Mouse (Mus musculus): ENCODE data around the gene Pnkd. TPM values are rescaled to one million over a fixed set of nuclear protein-coding genes. Genes with fewer than 3 reads are reported as not detected.

Pnkd gene
- 108 and 109 TPM in 2 replicates for polyA plus RNA-seq (2016; fragmentation: Nextera tagmentation; extraction: Ambion mirVana)

GRCm38 (mm10) chr1:74284543-74285160 lies at the start of gene Pnkd, which contains the start of gene Aamp:
Gene Pnkd (plus strand): TSS chr1:74284930.
Gene Aamp (minus strand): TSS chr1:74284738.
- Histone ChIP-seq H3K9me3 (no peaks in the 10 kb centered on the region), H3K4me3 (peak within 1 kb of the TSS; percentile 84), H3K27ac (replicated peaks) (peak within 1 kb of the TSS; percentile 86), H3K4me1 (peaks cover 36% of the 10 kb centered on the region), H3K36me3 (replicated peaks) (peaks cover 60% of the 10 kb centered on the region), H3K27me3 (replicated peaks; ENCODE audit: low read depth, poor library complexity, severe bottlenecking) (no peaks in the 10 kb centered on the region)
- DNase-seq (ENCODE audit: low spot score), result peak; percentile 100
- under 1% methylated on average over 56 of the region's 56 CpGs for WGBS

- 2% methylated on average over 55 of the region's 55 CpGs for WGBS
- Histone ChIP-seq H3K9me3 (no peaks in the 10 kb centered on the region), H3K4me3 (peak within 1 kb of the TSS; percentile 89)
Observed at GRCm38 (mm10) chr1:74235938-74236589, 48.7 kb upstream of the Pnkd start, which contains the start of gene Arpc2. Gene Arpc2 (plus strand): TSS chr1:74236084.

GRCm38 (mm10) chr1:74236590-74237317 lies 48.0 kb upstream of the Pnkd start:
- H3K4me1 ChIP-seq, result peaks cover 36% of the 10 kb centered on the region
- under 1% methylated on average over 57 of the region's 57 CpGs for WGBS
- H3K27me3 ChIP-seq (replicated peaks; ENCODE audit: low read depth, poor library complexity, severe bottlenecking), result no peaks in the 10 kb centered on the region
- H3K27ac ChIP-seq (replicated peaks), result peak overlapping the region; percentile 92
- H3K9me3 ChIP-seq, result no peaks in the 10 kb centered on the region
- H3K4me3 ChIP-seq, result peak overlapping the region; percentile 89
- no peak for DNase-seq (ENCODE audit: low spot score)
- H3K36me3 ChIP-seq (replicated peaks), result peaks cover 7% of the 10 kb centered on the region; the same call in 1 of the 2 replicates

More at GRCm38 (mm10) chr1:74235938-74236589, 48.7 kb upstream of the Pnkd start, which contains the start of gene Arpc2:
- DNase-seq (ENCODE audit: low spot score), result peak; percentile 98
- Histone ChIP-seq H3K4me1 (peaks cover 36% of the 10 kb centered on the region), H3K36me3 (replicated peaks) (peaks cover 5% of the 10 kb centered on the region; the same call in 1 of the 2 replicates), H3K27me3 (replicated peaks; ENCODE audit: low read depth, poor library complexity, severe bottlenecking) (no peaks in the 10 kb centered on the region), H3K27ac (replicated peaks) (peak within 1 kb of the TSS; percentile 92)

- H3K27ac ChIP-seq (replicated peaks), result no peak overlapping the region
- peak overlapping the region; percentile 89 for H3K4me3 ChIP-seq
- H3K9me3 ChIP-seq, result no peaks in the 10 kb centered on the region
- DNase-seq (ENCODE audit: low spot score), result no peak
- WGBS, result 49% methylated on average over 5 of the region's 5 CpGs
- peaks cover 12% of the 10 kb centered on the region for H3K36me3 ChIP-seq (replicated peaks)
- H3K27me3 ChIP-seq (replicated peaks; ENCODE audit: low read depth, poor library complexity, severe bottlenecking), result no peaks in the 10 kb centered on the region
- peaks cover 36% of the 10 kb centered on the region for H3K4me1 ChIP-seq
Observed at GRCm38 (mm10) chr1:74237671-74238070, 47.1 kb upstream of the Pnkd start.

DNA sequence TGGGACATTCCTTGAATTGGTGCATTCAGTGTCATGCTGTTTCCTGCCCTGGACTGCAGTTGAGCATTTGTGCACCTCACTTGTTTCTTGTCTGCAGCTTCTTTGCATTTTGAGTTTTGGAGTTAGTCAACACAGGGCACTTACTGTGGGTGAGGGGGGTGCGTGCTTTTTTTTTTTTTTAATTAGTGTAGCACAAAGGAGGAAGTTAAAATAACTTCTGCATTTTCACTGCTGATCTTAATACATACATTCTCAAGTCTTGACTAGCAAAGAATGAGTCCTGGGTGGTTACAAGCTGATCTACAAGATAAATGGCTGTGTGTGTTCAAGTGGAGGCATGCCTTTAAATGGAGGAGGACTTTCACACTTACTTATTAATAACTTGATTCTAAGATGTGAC lies 46.6 kb upstream of the Pnkd start:
- no peaks in the 10 kb centered on the region for H3K9me3 ChIP-seq
- H3K36me3 ChIP-seq (replicated peaks), result peaks cover 17% of the 10 kb centered on the region
- peaks cover 36% of the 10 kb centered on the region for H3K4me1 ChIP-seq
- DNase-seq (ENCODE audit: low spot score), result no peak
- H3K27me3 ChIP-seq (replicated peaks; ENCODE audit: low read depth, poor library complexity, severe bottlenecking), result no peaks in the 10 kb centered on the region
- 85% methylated on average over 1 of the region's 1 CpGs for whole genome bisulfite sequencing
- H3K27ac ChIP-seq (replicated peaks), result no peak overlapping the region
- H3K4me3 ChIP-seq, result peak overlapping the region; percentile 89

GRCm38 (mm10) chr1:74239162-74239561 lies 45.6 kb upstream of the Pnkd start:
- Histone ChIP-seq H3K27me3 (replicated peaks; ENCODE audit: low read depth, poor library complexity, severe bottlenecking) (no peaks in the 10 kb centered on the region), H3K27ac (replicated peaks) (no peak overlapping the region), H3K4me1 (peaks cover 36% of the 10 kb centered on the region), H3K36me3 (replicated peaks) (peaks cover 21% of the 10 kb centered on the region), H3K4me3 (peak overlapping the region; percentile 89; the same call in 1 of the 2 replicates), H3K9me3 (no peaks in the 10 kb centered on the region)
- no peak for DNase-seq (ENCODE audit: low spot score)
- WGBS, result 73% methylated on average over 7 of the region's 7 CpGs

DNA sequence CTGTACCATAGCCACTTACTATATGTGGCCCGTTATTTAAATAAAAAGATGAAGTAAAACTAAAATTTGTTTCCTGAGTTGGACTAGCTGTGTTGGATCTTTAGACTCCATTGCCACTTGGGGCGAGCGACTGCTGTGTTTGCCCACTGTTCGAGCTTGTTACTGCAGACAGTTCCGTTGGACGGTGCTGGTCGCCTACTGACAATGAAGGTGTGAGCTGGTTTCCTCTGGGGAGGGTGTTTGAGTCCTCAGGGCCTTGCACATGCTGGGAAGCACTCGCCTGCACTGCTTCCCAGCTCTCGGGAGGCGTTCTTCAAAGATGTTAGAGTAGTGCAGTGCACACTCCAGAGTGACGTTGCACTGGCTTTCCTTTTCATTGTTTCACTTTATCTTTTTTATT lies 45.1 kb upstream of the Pnkd start:
- Histone ChIP-seq H3K27ac (replicated peaks) (no peak overlapping the region), H3K27me3 (replicated peaks; ENCODE audit: low read depth, poor library complexity, severe bottlenecking) (no peaks in the 10 kb centered on the region), H3K36me3 (replicated peaks) (peaks cover 21% of the 10 kb centered on the region), H3K4me1 (peaks cover 36% of the 10 kb centered on the region), H3K9me3 (no peaks in the 10 kb centered on the region), H3K4me3 (peak overlapping the region; percentile 89; the same call in 1 of the 2 replicates)
- 70% methylated on average over 11 of the region's 11 CpGs for WGBS
- DNase-seq (ENCODE audit: low spot score), result no peak

GRCm38 (mm10) chr1:74240311-74240710 lies 44.4 kb upstream of the Pnkd start:
- DNase-seq (ENCODE audit: low spot score), result no peak
- H3K36me3 ChIP-seq (replicated peaks), result peaks cover 21% of the 10 kb centered on the region
- peaks cover 36% of the 10 kb centered on the region for H3K4me1 ChIP-seq
- no peak overlapping the region for H3K4me3 ChIP-seq
- no peaks in the 10 kb centered on the region for H3K9me3 ChIP-seq
- H3K27me3 ChIP-seq (replicated peaks; ENCODE audit: low read depth, poor library complexity, severe bottlenecking), result no peaks in the 10 kb centered on the region
- no peak overlapping the region for H3K27ac ChIP-seq (replicated peaks)
- WGBS, result 81% methylated on average over 6 of the region's 6 CpGs

GRCm38 (mm10) chr1:74240832-74241231 lies 43.9 kb upstream of the Pnkd start:
- Histone ChIP-seq H3K36me3 (replicated peaks) (peaks cover 21% of the 10 kb centered on the region), H3K27me3 (replicated peaks; ENCODE audit: low read depth, poor library complexity, severe bottlenecking) (no peaks in the 10 kb centered on the region), H3K4me1 (peaks cover 36% of the 10 kb centered on the region), H3K27ac (replicated peaks) (no peak overlapping the region), H3K4me3 (no peak overlapping the region), H3K9me3 (no peaks in the 10 kb centered on the region)
- no peak for DNase-seq (ENCODE audit: low spot score)
- 89% methylated on average over 4 of the region's 4 CpGs for WGBS

GRCm38 (mm10) chr1:74245525-74245924 lies 39.2 kb upstream of the Pnkd start:
- Histone ChIP-seq H3K4me3 (no peak overlapping the region), H3K9me3 (no peaks in the 10 kb centered on the region), H3K4me1 (peaks cover under 1% of the 10 kb centered on the region; the same call in 1 of the 2 replicates), H3K27me3 (replicated peaks; ENCODE audit: low read depth, poor library complexity, severe bottlenecking) (no peaks in the 10 kb centered on the region), H3K36me3 (replicated peaks) (peaks cover 63% of the 10 kb centered on the region), H3K27ac (replicated peaks) (no peak overlapping the region)
- 85% methylated on average over 2 of the region's 2 CpGs for WGBS
- DNase-seq (ENCODE audit: low spot score), result no peak

- no peak for DNase-seq (ENCODE audit: low spot score)
- H3K27me3 ChIP-seq (replicated peaks; ENCODE audit: low read depth, poor library complexity, severe bottlenecking), result no peaks in the 10 kb centered on the region
- H3K9me3 ChIP-seq, result no peaks in the 10 kb centered on the region
- H3K4me1 ChIP-seq, result no peaks in the 10 kb centered on the region
- H3K36me3 ChIP-seq (replicated peaks), result peaks cover 77% of the 10 kb centered on the region
- 70% methylated on average over 1 of the region's 1 CpGs for WGBS
- H3K4me3 ChIP-seq, result no peak overlapping the region
- H3K27ac ChIP-seq (replicated peaks), result no peak overlapping the region
Observed at GRCm38 (mm10) chr1:74248799-74249198, 35.9 kb upstream of the Pnkd start.

- DNase-seq (ENCODE audit: low spot score), result no peak
- H3K4me1 ChIP-seq, result no peaks in the 10 kb centered on the region
- no peak overlapping the region for H3K27ac ChIP-seq (replicated peaks)
- H3K36me3 ChIP-seq (replicated peaks), result peaks cover 84% of the 10 kb centered on the region
- no peaks in the 10 kb centered on the region for H3K27me3 ChIP-seq (replicated peaks; ENCODE audit: low read depth, poor library complexity, severe bottlenecking)
- no peak overlapping the region for H3K4me3 ChIP-seq
- no peaks in the 10 kb centered on the region for H3K9me3 ChIP-seq
- 83% methylated on average over 5 of the region's 5 CpGs for WGBS
Observed at GRCm38 (mm10) chr1:74249331-74249980, 35.3 kb upstream of the Pnkd start.
